Mouse (Mus musculus) G1E (cell line): ENCODE results near the gene Rara. TPM values are rescaled to one million over a fixed set of nuclear protein-coding genes. Genes with fewer than 3 reads are reported as not detected.

Experiments
- ATAC-seq: 2 replicates; pipeline ENCODE4 v1.8.0; 2016; ENCODE audit warnings: mild to moderate bottlenecking; ENCODE audit not compliant: insufficient number of reproducible peaks, poor library complexity, low FRiP score, severe bottlenecking; ENCODE audit errors: extremely low read depth
- DNase-seq: peaks from one replicate; pipeline ENCODE4 v3.0.0; 2012; ENCODE audit warnings: low spot score
- H3K27me3 ChIP-seq: 2 replicates; pipeline ENCODE4 v1.6.1; 2012; ENCODE audit warnings: mild to moderate bottlenecking, low read length, inconsistent platforms; ENCODE audit not compliant: insufficient read depth
- H3K36me3 ChIP-seq: replicated peaks from 2 replicates; pipeline ENCODE3; 2012; ENCODE audit warnings: mild to moderate bottlenecking, inconsistent platforms
- H3K4me1 ChIP-seq: 2 replicates; pipeline ENCODE4 v1.6.1; 2012; ENCODE audit warnings: low read depth, low read length, inconsistent platforms, mixed read lengths; ENCODE audit not compliant: insufficient read depth
- H3K4me3 ChIP-seq: 2 replicates; pipeline ENCODE4 v1.5.1; 2012; ENCODE audit warnings: low read depth, mild to moderate bottlenecking, inconsistent platforms, low read length, moderate library complexity, mixed read lengths
- H3K9me3 ChIP-seq: replicated peaks from 2 replicates; pipeline ENCODE4 v1.6.1; 2012; ENCODE audit warnings: inconsistent platforms
- CTCF ChIP-seq: IDR thresholded peaks from 2 replicates; pipeline ENCODE4 v1.5.1; 2012; ENCODE audit warnings: low read depth, low read length, inconsistent platforms, mixed read lengths
- GATA1 ChIP-seq: IDR thresholded peaks from 2 replicates; pipeline ENCODE4 v1.6.1; 2012; ENCODE audit warnings: borderline replicate concordance, low read length, inconsistent platforms, mixed read lengths
- GATA2 ChIP-seq: IDR thresholded peaks from 2 replicates; pipeline ENCODE4 v1.6.1; 2012; ENCODE audit warnings: low read depth, low read length, inconsistent platforms, borderline replicate concordance
- POLR2AphosphoS5 ChIP-seq: IDR thresholded peaks from 2 replicates; pipeline ENCODE4 v1.6.1; 2012; ENCODE audit warnings: low read depth, low read length, inconsistent platforms; ENCODE audit not compliant: insufficient replicate concordance
- TAL1 ChIP-seq: conservative IDR thresholded peaks from 2 replicates; pipeline ENCODE4 v1.6.1; 2012; ENCODE audit warnings: low read depth, low read length, inconsistent platforms, mixed read lengths
- polyA plus RNA-seq: library from polyadenylated mRNA; stranded (reverse); fragments of >175 nt; gene quantifications from 2 replicates; pipeline ENCODE4 v1.2.3, GENCODE M21; 2012
- total RNA-seq, 2 experiments: library from RNA; stranded (forward) in 1 of 2; stranded (reverse) in 1 of 2; fragments of 200-1000 nt in 1 of 2; fragments of >200 nt in 1 of 2; fragmentation: Nextera tagmentation in 1 of 2; gene quantifications; 2 replicates each; pipeline ENCODE4 v1.2.3; 2014 to 2017

Gene Rara
- total and polyA plus RNA-seq, 3 experiments, result 16.9 to 110 (median 84.4) TPM

DNA sequence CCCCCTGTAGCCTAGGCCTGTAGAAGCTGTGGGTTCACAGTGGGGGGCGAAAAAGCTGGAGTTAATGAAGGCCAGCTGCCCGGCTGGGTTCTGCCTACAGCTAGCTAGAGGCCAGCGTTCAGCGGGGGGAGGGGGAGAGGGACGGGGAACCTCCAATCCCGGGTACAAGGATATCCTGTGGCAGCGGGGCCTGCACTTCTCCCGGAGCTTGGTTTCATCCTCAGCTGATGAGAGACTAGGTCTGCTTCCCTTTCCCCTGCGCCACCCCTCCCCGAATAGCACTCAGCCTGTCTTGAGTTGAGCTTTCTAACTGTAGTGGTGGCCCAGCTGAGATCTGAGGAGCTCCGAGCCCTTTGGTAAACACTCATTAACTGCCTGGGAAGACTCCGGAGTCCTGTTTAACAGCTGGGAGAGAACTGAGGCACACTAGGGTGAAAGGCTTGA, 1.7 kb upstream of the Rara start:
- DNase-seq (no peak), ATAC-seq (peak; percentile 6; the same call in 1 of the 2 replicates)
- Histone ChIP-seq H3K36me3 (peaks cover 52% of the 10 kb centered on the region), H3K4me1 (peaks cover 95% of the 10 kb centered on the region), H3K9me3 (no peaks in the 10 kb centered on the region), H3K4me3 (peak overlapping the region; percentile 58; the same call in 1 of the 2 replicates), H3K27me3 (peaks cover 7% of the 10 kb centered on the region; the same call in 1 of the 2 replicates)
- no peak for TF ChIP-seq GATA1

- Histone ChIP-seq H3K4me1 (peaks cover 96% of the 10 kb centered on the region), H3K36me3 (peaks cover 45% of the 10 kb centered on the region), H3K4me3 (no peak overlapping the region; the same call in 1 of the 2 replicates), H3K9me3 (no peaks in the 10 kb centered on the region), H3K27me3 (peaks cover 9% of the 10 kb centered on the region; the same call in 1 of the 2 replicates)
- DNase-seq (no peak), ATAC-seq (no peak)
- TF ChIP-seq TAL1 (no peak), CTCF (no peak), POLR2AphosphoS5 (no peak), GATA1 (no peak), GATA2 (no peak)
Observed at GRCm38 (mm10) chr11:98926553-98926952, 1.1 kb upstream of the Rara start.

DNA sequence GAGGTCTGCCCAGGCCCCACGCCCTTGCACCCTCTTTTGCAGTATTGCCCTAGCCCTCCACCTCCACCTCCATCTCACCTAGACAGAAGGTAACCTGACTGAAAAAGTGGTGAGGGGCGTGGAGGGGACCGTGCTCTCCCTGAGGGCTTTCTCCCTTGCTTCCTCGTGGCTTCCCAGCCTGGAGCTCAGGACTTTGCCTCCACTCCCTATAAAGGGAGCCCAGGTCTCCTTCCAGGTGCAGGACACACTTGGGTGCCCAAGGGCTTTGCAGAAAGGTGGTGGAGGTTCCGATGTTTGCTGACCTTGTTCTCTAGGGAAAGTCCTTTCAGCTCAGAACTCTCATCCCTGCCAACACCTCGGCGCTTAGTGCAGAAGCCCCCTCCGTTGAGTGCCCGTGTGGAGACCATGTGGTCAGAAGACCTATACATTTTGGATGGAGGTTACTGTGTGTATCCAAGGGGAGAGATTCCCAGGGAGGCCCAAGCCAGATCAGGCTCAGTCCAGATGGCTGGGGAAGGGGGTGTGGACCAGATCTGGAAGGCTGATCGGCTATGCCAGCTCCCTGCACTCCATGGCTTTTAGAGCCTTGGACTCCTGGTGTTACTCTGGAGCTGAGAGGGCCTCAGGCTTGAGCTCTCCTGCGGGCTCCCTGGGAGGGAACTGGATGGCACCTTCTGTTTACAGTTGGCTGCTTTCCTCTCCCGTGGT, 722 bp downstream of the Rara start:
- peaks cover 28% of the 10 kb centered on the region for H3K36me3 ChIP-seq
- ATAC-seq (no peak), DNase-seq (no peak)
- H3K4me3 ChIP-seq, result peak overlapping the region; percentile 59
- peaks cover 98% of the 10 kb centered on the region for H3K4me1 ChIP-seq
- TF ChIP-seq GATA2 (no peak), TAL1 (no peak), GATA1 (no peak), POLR2AphosphoS5 (no peak), CTCF (no peak)
- no peaks in the 10 kb centered on the region for H3K9me3 ChIP-seq
- H3K27me3 ChIP-seq, result peaks cover 15% of the 10 kb centered on the region; the same call in 1 of the 2 replicates

DNA sequence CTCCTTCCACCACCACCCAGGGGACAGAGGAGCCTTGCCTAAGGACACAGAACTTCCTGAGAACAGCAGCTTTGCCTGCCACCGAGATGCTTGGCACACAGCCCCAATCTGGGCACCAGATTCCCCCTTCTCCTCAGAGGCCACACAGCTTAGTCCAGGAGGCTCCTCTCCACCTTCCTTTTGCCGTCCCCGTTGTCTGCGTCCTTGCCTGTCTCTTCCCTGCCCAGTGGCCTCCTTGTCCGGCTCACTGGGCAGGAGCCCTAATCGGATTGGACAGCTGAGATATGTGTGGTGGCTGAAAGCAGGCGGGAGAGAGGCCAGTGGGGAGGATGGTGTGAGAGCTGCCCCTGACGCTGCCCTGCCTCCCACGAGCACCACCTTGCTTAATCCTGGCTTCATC, 1.9 kb downstream of the Rara start:
- no peak for DNase-seq
- Histone ChIP-seq H3K36me3 (peaks cover 17% of the 10 kb centered on the region), H3K4me1 (peaks cover 95% of the 10 kb centered on the region), H3K9me3 (no peaks in the 10 kb centered on the region), H3K27me3 (peaks cover 16% of the 10 kb centered on the region; the same call in 1 of the 2 replicates), H3K4me3 (no peak overlapping the region)
- TF ChIP-seq GATA1 (no peak), TAL1 (no peak), POLR2AphosphoS5 (no peak)
- ATAC-seq, result no peak

DNA sequence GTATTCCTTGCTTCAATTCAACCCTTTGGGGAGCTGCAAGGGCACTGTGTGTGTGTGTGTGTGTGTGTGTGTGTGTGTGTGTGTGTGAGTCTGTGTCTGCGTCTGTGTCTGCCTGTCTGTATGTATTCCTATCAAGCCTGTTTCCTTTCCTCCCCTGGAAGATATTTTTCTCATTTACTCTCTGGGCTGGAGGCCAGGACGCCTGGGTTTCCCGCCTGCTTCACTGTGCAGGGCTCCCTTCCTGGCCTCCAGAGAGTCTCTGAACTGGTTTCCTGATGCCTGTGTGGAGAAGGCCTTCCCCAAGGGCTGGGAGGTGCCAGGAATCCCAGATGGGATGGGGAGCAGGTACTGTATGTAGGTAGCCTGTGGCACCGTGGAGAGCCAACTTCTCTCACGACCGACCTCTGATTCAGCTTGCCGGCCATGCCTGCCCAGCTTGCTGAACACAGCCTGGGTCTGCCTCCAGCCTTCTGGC, 2.5 kb downstream of the Rara start:
- H3K4me1 ChIP-seq, result peaks cover 90% of the 10 kb centered on the region
- ATAC-seq (no peak), DNase-seq (no peak)
- H3K4me3 ChIP-seq, result no peak overlapping the region
- TF ChIP-seq GATA1, result no peak
- no peak for TF ChIP-seq TAL1
- no peak for TF ChIP-seq GATA2
- TF ChIP-seq POLR2AphosphoS5, result no peak
- no peak for TF ChIP-seq CTCF
- H3K27me3 ChIP-seq, result peaks cover 19% of the 10 kb centered on the region
- H3K9me3 ChIP-seq, result no peaks in the 10 kb centered on the region
- peaks cover 14% of the 10 kb centered on the region for H3K36me3 ChIP-seq

DNA sequence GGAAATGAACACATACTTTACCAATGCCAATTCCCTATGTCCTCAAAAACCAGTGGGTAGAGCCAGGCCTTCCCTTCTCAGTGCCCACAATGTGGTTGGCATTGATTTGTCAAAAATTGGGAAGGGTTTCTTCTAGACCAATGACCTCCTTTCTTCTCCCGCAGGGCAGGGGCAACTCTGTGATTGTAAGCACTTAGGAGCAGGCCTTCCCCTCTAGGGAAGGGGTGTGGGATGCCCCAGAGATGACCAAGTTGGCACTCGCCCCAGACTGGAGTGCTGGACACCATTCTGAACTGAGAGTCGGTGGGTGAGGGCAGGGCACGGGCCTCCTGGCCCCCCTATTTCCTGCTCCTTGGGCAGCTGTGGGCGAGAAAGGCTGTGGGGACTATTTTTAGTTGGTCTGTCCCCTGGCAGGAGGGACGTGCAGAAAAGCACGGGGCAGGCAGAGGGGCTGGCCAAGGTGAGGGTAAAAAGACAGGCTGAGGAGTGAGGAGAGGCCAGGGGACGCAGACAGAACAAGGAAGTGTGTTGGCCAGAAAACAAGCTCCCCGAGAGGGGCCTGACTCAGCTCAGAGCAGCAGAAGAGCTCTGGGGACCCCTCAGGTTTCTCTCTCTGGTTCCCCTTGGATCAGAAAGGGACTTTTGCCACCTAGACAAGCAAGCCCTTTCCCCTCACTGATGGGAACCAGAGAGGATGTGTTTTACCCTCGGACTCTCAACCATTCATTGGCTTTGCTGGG, 3.3 kb downstream of the Rara start:
- no peaks in the 10 kb centered on the region for H3K9me3 ChIP-seq
- ATAC-seq (no peak), DNase-seq (peak; percentile 52)
- peaks cover 12% of the 10 kb centered on the region for H3K36me3 ChIP-seq
- H3K4me3 ChIP-seq, result peak overlapping the region; percentile 50; the same call in 1 of the 2 replicates
- peaks cover 25% of the 10 kb centered on the region for H3K27me3 ChIP-seq
- H3K4me1 ChIP-seq, result peaks cover 88% of the 10 kb centered on the region
- no peak for TF ChIP-seq POLR2AphosphoS5
- no peak for TF ChIP-seq GATA2
- no peak for TF ChIP-seq CTCF
- TF ChIP-seq TAL1, result no peak
- no peak for TF ChIP-seq GATA1
